Mouse (Mus musculus) intestine, embryonic 16.5 days (tissue): ENCODE data around the gene Sepsecs. TPM values are rescaled to one million over a fixed set of nuclear protein-coding genes. Genes with fewer than 3 reads are reported as not detected.

ENCODE experiments used
- ATAC-seq: fragments of 200-750 bp; cut with Nextera tagmentation; 2 replicates; pipeline ENCODE4 v1.8.0; 2017; ENCODE audit warnings: moderate TSS enrichment, moderate library complexity
- H3K27ac ChIP-seq: fragments of 300-500 bp; sonication (generic); 2 replicates; pipeline ENCODE4 v1.5.1; 2014; ENCODE audit warnings: mild to moderate bottlenecking, low read length
- H3K27me3 ChIP-seq: fragments of 300-500 bp; sonication (generic); replicated peaks from 2 replicates; pipeline ENCODE4 v1.6.1; 2014; ENCODE audit warnings: low read length, control low read depth, mixed read lengths; ENCODE audit not compliant: control insufficient read depth, insufficient read depth
- H3K36me3 ChIP-seq: fragments of 300-500 bp; sonication (generic); 2 replicates; pipeline ENCODE4 v1.6.1; 2014; ENCODE audit warnings: low read length, control low read depth; ENCODE audit not compliant: control insufficient read depth, insufficient read depth
- H3K4me1 ChIP-seq: fragments of 300-500 bp; sonication (generic); 2 replicates; pipeline ENCODE4 v1.6.1; 2014; ENCODE audit warnings: low read length, control low read depth, mixed read lengths; ENCODE audit not compliant: control insufficient read depth, insufficient read depth
- H3K4me2 ChIP-seq: fragments of 300-500 bp; sonication (generic); 2 replicates; pipeline ENCODE4 v1.6.1; 2014; ENCODE audit warnings: low read depth, low read length, control low read depth
- H3K4me3 ChIP-seq: fragments of 300-500 bp; sonication (generic); 2 replicates; pipeline ENCODE4 v1.5.1; 2014; ENCODE audit warnings: mild to moderate bottlenecking, low read length
- H3K9ac ChIP-seq: fragments of 300-500 bp; sonication (generic); 2 replicates; pipeline ENCODE4 v1.6.1; 2014; ENCODE audit warnings: low read depth, low read length
- H3K9me3 ChIP-seq: fragments of 300-500 bp; sonication (generic); 2 replicates; pipeline ENCODE4 v1.6.1; 2016; ENCODE audit warnings: low read length, control low read depth; ENCODE audit not compliant: control insufficient read depth
- WGBS: fragments of 180-500 bp; shearing (Covaris S2); extraction: QIAGEN DNeasy Blood & Tissue Kit; methylation state at CpG from one replicate; pipeline ENCODE4 v1.1.7; 2014; 5-methylcytosine and 5-hydroxymethylcytosine counted together
- polyA plus RNA-seq: library from polyadenylated mRNA; unstranded; fragments of >200 nt; fragmentation: Nextera tagmentation; extraction: Ambion mirVana; gene quantifications from 2 replicates; pipeline ENCODE4 v1.2.1, GENCODE M21; 2015

The Sepsecs gene
- polyA plus RNA-seq, 1 experiment from 2014 or later, result 11.9 TPM

DNA sequence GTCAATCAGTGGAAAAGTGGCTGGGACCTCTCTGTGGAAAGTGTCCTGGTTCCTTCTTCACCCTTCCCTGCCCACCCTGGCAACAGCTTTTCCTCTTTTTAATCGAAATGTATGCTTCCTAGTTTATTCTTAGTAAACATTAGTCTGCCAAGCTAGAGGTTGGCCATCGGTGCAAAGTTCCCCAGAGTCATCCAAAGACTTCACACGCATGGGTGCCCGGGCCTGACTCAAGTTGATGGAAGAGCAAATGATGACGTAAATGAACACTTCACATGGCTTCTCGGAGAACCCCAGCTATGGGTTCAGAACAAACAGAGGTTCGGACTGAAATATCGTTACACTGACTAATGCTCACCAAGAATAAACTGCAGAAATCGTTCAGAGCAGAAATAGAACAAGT is 78.9 kb downstream of the Sepsecs start:
- H3K9ac ChIP-seq, result no peak overlapping the region
- H3K36me3 ChIP-seq, result no peaks in the 10 kb centered on the region
- H3K27me3 ChIP-seq, result no peaks in the 10 kb centered on the region
- ATAC-seq, result no peak
- H3K4me3 ChIP-seq, result no peak overlapping the region
- H3K27ac ChIP-seq, result no peak overlapping the region
- H3K4me1 ChIP-seq, result no peaks in the 10 kb centered on the region
- no peak overlapping the region for H3K4me2 ChIP-seq
- whole genome bisulfite sequencing, result 85% methylated on average over 9 of the region's 9 CpGs
- no peaks in the 10 kb centered on the region for H3K9me3 ChIP-seq

Other genes starting within 250 kb of the Sepsecs start
- 2.8 and 3.2 TPM in 2 replicates for gene Ccdc149, start 198.2 kb downstream of the Sepsecs start, polyA plus RNA-seq
- 2.9 and 4.1 TPM in 2 replicates for gene Lgi2, start 103.2 kb downstream of the Sepsecs start, polyA plus RNA-seq
- 15.5 and 20.2 TPM in 2 replicates for gene Pi4k2b, start 71.9 kb upstream of the Sepsecs start, polyA plus RNA-seq
- 10.8 and 11.6 TPM in 2 replicates for gene Zcchc4, start 105.7 kb upstream of the Sepsecs start, polyA plus RNA-seq
- 69.6 and 76.3 TPM in 2 replicates for gene Anapc4, start 164.3 kb upstream of the Sepsecs start, polyA plus RNA-seq